Mouse (Mus musculus): Measurements from ENCODE around the gene Htr3b.
"Not testable (repeated sequence)": the region's sequence is repeated elsewhere in the genome, so short reads cannot be mapped to it uniquely, and the experiment has no call there.

Htr3b gene

GRCm38 (mm10) chr9:48964587-48965040, at the start of gene Htr3b:
Htr3b (minus strand) TSS chr9:48964990.
- no peak for DNase-seq (ENCODE audit: low read depth, low spot score)

DNA sequence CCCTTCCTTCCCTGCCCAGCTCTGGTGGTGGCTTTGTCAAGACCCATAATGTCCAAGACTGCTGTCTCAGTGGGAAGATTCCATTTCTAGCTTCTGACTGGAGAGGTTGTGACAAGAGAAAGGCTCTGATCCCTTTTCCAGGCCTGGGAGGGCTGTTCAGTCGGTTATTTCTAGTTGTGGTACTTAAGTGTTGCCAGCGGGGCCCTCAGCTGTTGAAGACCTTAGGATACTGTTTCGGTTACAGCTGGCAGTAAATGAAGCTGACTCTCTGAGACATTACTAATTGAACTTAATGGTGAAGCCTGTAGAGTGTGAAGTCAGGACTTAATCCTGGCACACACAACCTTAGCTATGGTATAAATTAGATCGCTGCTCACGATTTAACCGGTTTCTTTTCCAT, 34.5 kb upstream of the Htr3b start:
- no peak for DNase-seq (ENCODE audit: low read depth, low spot score)

DNA sequence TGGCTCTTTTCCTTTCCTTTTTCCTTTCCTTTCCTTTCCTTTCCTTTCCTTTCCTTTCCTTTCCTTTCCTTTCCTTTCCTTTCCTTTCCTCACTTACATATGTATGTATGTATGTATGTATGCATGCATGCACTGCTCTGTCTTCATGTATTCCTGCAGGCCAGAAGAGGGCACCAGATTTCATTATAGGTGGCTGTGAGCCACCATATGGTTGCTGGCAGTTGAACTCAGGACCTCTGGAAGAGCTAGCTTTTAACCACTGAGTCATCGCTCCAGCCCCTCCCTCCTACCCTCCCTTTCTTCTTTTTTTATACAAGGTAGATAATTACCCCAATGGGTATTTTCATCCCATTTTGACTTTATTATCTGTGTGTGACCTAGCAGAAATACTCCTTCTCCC, 30.9 kb upstream of the Htr3b start:
- DNase-seq (ENCODE audit: low read depth, low spot score) = no peak

GRCm38 (mm10) chr9:48994779-48995178, 30.0 kb upstream of the Htr3b start:
- DNase-seq (ENCODE audit: low read depth, low spot score) = no peak

DNA sequence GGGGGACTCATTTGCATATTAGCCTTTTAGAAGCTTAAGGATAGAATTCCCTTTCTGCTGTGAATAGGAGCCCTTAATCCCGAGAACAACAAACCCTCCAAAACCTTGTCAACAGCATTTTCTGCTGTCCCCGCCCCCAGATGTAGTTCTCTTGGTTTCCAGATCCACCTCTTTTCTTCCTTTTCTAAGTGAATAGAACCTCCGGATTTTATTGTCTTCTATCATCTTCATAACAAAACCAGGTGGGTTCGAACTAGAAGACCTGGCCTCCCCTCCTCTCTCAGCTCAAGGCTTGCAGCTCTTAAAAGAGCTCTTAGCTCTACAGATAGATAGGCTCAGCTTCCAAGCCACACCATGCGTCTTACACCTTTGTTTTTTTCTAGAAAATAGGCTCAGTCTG, 26.9 kb upstream of the Htr3b start:
- no peak for DNase-seq (ENCODE audit: low read depth, low spot score)

GRCm38 (mm10) chr9:48987201-48988101, 22.7 kb upstream of the Htr3b start:
- DNase-seq (ENCODE audit: low read depth, low spot score) = peak; percentile 12

DNA sequence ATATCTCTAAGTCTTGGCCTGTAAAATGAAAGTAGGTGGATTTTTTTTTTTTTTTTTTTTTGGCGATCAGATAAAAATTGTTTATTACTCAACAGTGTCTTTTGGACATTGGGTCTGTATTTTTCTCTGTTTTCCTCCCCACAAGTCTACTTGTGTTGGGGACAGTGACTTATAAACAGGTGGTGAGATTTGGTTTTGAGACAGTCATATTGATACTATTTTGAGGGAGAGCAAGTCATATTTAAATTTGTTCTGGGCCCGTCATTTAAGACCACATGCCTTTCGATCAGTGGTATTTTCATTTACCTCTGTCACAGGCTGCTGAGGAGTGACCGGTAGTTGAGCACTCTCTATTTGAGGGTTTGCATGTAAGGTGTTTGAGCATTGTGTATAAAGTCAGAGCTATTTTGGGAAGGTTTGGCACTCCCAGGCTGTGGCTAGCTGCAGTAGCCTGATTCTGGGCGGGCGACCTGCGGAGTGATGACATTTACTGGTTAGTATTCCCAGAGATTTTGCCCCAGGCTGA, 21.9 kb upstream of the Htr3b start:
- no peak for DNase-seq (ENCODE audit: low read depth, low spot score)

DNA sequence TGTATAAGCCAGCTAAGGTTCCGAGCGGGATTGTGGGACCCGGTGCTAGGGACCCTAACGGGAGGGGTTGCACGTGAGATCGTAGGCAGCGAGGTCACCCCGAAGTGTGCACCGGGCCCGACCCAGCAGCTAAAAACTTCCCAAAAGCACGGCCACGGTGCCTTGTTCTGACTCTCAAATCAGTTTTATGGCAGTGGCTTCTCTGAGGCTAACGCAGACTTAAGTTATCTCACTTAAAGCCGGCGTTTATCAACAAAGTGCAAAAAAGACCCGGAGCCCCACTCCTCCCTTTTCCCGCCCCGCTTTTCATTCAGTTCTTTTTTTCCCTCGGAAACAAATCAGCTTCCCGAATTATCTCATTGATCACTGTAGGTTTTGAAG, 20.9 kb upstream of the Htr3b start:
- peak; percentile 39 for DNase-seq (ENCODE audit: low read depth, low spot score)

- DNase-seq (ENCODE audit: low read depth, low spot score) = peak; percentile 99
Measured at GRCm38 (mm10) chr9:48984845-48985707, 20.3 kb upstream of the Htr3b start, which contains the start of gene Usp28. Usp28 (plus strand) TSS chr9:48985375.

DNA sequence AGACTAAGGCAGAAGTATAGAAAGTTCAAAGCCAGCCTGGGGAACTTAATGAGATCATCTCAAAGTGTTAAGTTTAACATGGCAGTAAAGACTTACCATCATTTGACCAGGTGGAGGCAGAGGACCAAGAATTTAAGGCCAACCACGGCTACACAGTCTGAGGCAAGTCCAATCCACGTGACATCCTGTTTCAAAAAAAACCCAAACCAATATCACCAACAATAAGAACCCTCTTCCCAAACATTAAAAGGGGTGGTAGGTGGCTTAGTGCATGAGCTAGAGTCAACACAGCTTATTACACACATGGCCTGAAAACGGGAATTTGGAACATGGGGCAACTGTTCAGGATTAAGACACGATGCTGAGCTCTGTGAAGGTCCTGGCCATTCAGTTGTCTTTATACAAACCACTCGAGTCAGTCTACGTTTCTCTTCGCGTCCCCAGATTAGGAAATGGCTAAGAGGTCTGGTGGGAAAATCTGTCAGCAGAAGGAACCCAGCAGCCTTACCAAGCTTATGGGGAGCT, 19.6 kb upstream of the Htr3b start:
- no peak for DNase-seq (ENCODE audit: low read depth, low spot score)

GRCm38 (mm10) chr9:48983801-48984200, 19.0 kb upstream of the Htr3b start:
- DNase-seq (ENCODE audit: low read depth, low spot score) = not testable (repeated sequence)

DNA sequence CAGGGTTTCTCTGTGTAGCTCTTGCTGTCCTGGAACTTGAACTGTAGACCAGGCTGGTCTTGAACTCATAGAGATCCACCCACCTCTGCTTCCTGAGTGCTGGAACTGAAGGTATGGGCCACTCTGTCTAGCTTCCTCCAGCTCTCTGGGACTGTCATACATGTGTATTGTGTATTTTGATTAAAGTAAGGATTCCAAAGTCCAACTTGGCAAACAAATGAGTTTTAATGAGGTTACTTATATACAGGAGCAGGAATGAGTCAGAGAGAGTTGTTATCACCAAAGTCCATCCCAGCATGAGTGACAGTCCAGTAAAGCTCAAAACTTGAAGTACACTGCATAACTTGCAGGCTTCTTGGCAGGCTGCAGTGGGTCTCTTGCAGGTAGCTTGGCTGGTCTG, 17.0 kb upstream of the Htr3b start:
- DNase-seq (ENCODE audit: low read depth, low spot score) = no peak

GRCm38 (mm10) chr9:48980781-48981180, 16.0 kb upstream of the Htr3b start:
- no peak for DNase-seq (ENCODE audit: low read depth, low spot score)

- no peak for DNase-seq (ENCODE audit: low read depth, low spot score)
Measured at GRCm38 (mm10) chr9:48980371-48980770, 15.6 kb upstream of the Htr3b start.

- no peak for DNase-seq (ENCODE audit: low read depth, low spot score)
Measured at GRCm38 (mm10) chr9:48976661-48977355, 12.0 kb upstream of the Htr3b start.

- DNase-seq (ENCODE audit: low read depth, low spot score) = peak; percentile 62
Measured at GRCm38 (mm10) chr9:48972494-48972893, 7.7 kb upstream of the Htr3b start.

DNA sequence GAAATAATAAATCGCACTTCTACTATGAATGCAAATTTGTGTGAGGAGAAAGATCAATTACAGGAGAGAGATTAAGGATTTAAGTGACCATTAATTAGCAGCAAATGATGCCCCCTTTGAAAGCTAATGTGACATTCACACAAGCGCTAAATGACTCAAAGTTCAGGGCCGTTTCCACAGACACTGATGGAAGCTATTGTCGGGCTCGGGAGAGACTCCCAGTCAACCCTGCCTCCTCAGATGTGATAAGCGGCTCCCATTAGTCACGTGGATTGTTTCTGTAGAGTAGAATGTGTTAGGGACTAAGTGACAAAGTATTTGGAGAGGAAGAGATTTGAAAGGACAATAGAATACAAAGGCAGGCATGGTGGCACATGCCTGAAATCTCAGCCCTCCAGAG, 2.7 kb downstream of the Htr3b start:
- peak; percentile 14 for DNase-seq (ENCODE audit: low read depth, low spot score)

- DNase-seq (ENCODE audit: low read depth, low spot score) = no peak
Measured at GRCm38 (mm10) chr9:48961314-48961713, 3.5 kb downstream of the Htr3b start.

DNA sequence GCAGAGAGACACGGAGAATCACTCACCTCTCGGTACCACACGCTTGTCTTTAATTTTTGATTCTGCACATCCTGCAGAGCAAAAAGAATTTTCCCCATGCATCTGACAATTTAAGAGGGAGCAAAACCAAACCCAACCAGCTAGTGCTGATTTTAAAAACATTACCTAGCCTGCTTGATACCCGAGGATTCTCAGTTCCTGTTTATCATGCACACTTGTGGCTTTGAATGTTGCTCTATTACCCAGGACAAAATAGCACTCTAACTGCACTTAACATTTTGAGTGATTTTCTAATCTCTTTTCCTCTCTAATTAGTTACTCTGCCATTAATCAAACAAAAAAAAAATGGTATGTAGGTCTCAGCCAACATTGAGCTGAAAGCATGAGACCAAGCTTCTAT, 17.2 kb downstream of the Htr3b start:
- DNase-seq (ENCODE audit: low read depth, low spot score) = no peak

DNA sequence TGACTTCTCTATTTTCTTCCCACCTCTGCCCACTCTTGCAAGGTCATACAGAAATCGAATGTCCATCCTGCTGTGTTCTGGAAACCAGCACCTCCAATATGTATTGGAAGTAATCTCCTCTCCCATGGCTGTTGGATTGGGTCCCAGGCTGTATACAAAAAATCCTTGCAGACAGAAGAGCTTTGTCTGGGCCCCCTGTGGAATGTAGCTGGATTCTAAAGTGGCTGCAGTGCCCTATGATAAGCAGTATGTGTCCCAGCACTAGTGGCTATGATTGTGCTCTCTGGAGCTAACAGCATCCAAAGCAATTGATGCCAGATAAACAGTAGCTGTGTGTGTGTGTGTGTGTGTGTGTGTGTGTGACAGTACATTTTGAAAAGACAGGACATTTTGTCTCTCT, 22.4 kb downstream of the Htr3b start:
- no peak for DNase-seq (ENCODE audit: low read depth, low spot score)

DNA sequence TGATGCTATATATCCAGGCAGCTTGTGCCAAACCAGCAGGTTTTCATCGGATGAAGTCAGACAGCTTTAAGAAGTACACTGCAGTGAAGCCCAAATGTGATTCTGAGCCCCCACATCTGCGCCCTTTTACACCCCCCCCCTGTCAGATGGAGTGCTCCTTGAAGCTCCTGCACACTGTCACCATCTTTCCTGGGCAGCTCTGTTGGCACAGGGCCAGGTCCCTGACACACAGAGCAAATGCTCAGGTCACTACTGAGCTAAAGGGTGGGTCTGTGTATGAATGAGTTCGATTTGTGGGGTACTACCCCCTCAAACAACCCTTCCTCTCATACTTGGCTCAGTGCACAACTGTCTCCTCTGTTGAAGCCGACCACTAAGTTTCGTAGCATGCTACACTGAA, 35.4 kb downstream of the Htr3b start:
- no peak for DNase-seq (ENCODE audit: low read depth, low spot score)
